Mouse (Mus musculus) CH12.LX (cell line): ENCODE data around the gene Slc16a3. TPM values are rescaled to one million over a fixed set of nuclear protein-coding genes. Genes with fewer than 3 reads are reported as not detected.
A peak's percentile ranks its signal among the peaks of the same experiment; 100 is the strongest.

Experiments used
- DNase-seq: peaks from one replicate; pipeline ENCODE4 v3.0.0-alpha.2; 2013; ENCODE audit errors: extremely low read depth
- H3K27ac ChIP-seq: 2 replicates; pipeline ENCODE4 v1.5.1; 2012; ENCODE audit warnings: low read depth, mild to moderate bottlenecking, control low read depth, moderate library complexity; ENCODE audit not compliant: insufficient read depth
- H3K27me3 ChIP-seq: replicated peaks from 2 replicates; pipeline ENCODE3; 2012; ENCODE audit warnings: inconsistent platforms
- H3K36me3 ChIP-seq, 2 experiments: replicated peaks in 1 of 2; 2 replicates each; pipeline versions ENCODE3 to v1.6.1; 2012; ENCODE audit warnings: inconsistent platforms in 1 of 2, low read length in 1 of 2, mild to moderate bottlenecking in 1 of 2, mixed read lengths in 1 of 2, moderate library complexity in 1 of 2; ENCODE audit not compliant: control insufficient read depth in 1 of 2, insufficient read depth in 1 of 2
- H3K4me1 ChIP-seq, 2 experiments: 2 replicates each; pipeline ENCODE4 v1.6.1; 2012; ENCODE audit warnings: inconsistent platforms in 1 of 2, moderate library complexity in 1 of 2; ENCODE audit not compliant: insufficient read depth in 2 of 2, control insufficient read depth in 1 of 2
- H3K4me2 ChIP-seq: 2 replicates; pipeline ENCODE4 v1.6.1; 2012; ENCODE audit warnings: low read depth, mild to moderate bottlenecking, control low read depth; ENCODE audit not compliant: poor library complexity, insufficient read depth, severe bottlenecking
- H3K4me3 ChIP-seq, 3 experiments: fragments of 150-350 bp in 1 of 3; sonication (generic) in 1 of 3; replicated peaks in 1 of 3; 2 replicates each; pipeline versions ENCODE3 to v1.5.1; 2011 to 2012; ENCODE audit warnings: low read depth in 2 of 3, low read length in 2 of 3, mild to moderate bottlenecking in 2 of 3, moderate library complexity in 2 of 3, control low read depth in 1 of 3, improper control_type of control experiment in 1 of 3, inconsistent platforms in 1 of 3, mixed read lengths in 1 of 3; ENCODE audit not compliant: poor library complexity in 1 of 3
- H3K79me2 ChIP-seq: replicated peaks from 2 replicates; pipeline ENCODE4 v1.6.1; 2012; ENCODE audit warnings: mild to moderate bottlenecking, moderate library complexity; ENCODE audit not compliant: control insufficient read depth, poor library complexity, insufficient read depth, severe bottlenecking; ENCODE audit errors: extremely low read depth
- H3K9ac ChIP-seq: 2 replicates; pipeline ENCODE4 v1.6.1; 2012; ENCODE audit warnings: low read depth, mild to moderate bottlenecking, control low read depth, moderate library complexity; ENCODE audit not compliant: insufficient read depth
- H3K9me3 ChIP-seq: replicated peaks from 2 replicates; pipeline ENCODE3; 2012; ENCODE audit warnings: low read length, inconsistent platforms, mixed read lengths
- CHD1 ChIP-seq: IDR thresholded peaks from 2 replicates; pipeline ENCODE4 v1.6.1; 2012; ENCODE audit warnings: low read depth, low read length, improper control_type of control experiment, inconsistent platforms
- CHD2 ChIP-seq: IDR thresholded peaks from 2 replicates; pipeline ENCODE4 v1.6.1; 2011; ENCODE audit warnings: low read length, improper control_type of control experiment
- CTCF ChIP-seq, 2 experiments: IDR thresholded peaks in 1 of 2; conservative IDR thresholded peaks in 1 of 2; 2 replicates each; pipeline ENCODE4 v1.5.1; 2011 to 2012; ENCODE audit warnings: low read depth in 2 of 2, low read length in 2 of 2, improper control_type of control experiment in 1 of 2, inconsistent platforms in 1 of 2, mild to moderate bottlenecking in 1 of 2, moderate library complexity in 1 of 2
- ELF1 ChIP-seq: IDR thresholded peaks from 2 replicates; pipeline ENCODE4 v1.6.1; 2014; ENCODE audit warnings: low read depth, mild to moderate bottlenecking, inconsistent platforms, low read length, improper control_type of control experiment
- EP300 ChIP-seq: IDR thresholded peaks from 2 replicates; pipeline ENCODE4 v1.6.1; 2011; ENCODE audit warnings: low read length, improper control_type of control experiment
- ETS1 ChIP-seq: conservative IDR thresholded peaks from 2 replicates; pipeline ENCODE4 v1.6.1; 2012; ENCODE audit warnings: low read depth, mild to moderate bottlenecking, inconsistent platforms, low read length, improper control_type of control experiment, moderate library complexity
- GABPA ChIP-seq: IDR thresholded peaks from 2 replicates; pipeline ENCODE4 v1.6.1; 2012; ENCODE audit warnings: low read depth, low read length, improper control_type of control experiment, inconsistent platforms; ENCODE audit not compliant: insufficient replicate concordance
- IRF4 ChIP-seq: IDR thresholded peaks from 2 replicates; pipeline ENCODE4 v1.6.1; 2014; ENCODE audit warnings: low read depth, mild to moderate bottlenecking, inconsistent platforms, low read length, improper control_type of control experiment
- JUN ChIP-seq: IDR thresholded peaks from 2 replicates; pipeline ENCODE4 v1.6.1; 2011; ENCODE audit warnings: low read depth, mild to moderate bottlenecking, low read length, improper control_type of control experiment, moderate library complexity; ENCODE audit not compliant: insufficient read depth
- KAT2A ChIP-seq: IDR thresholded peaks from 2 replicates; pipeline ENCODE4 v1.6.1; 2012; ENCODE audit warnings: low read length, improper control_type of control experiment, inconsistent platforms; ENCODE audit not compliant: insufficient replicate concordance
- MAFK ChIP-seq: IDR thresholded peaks from 2 replicates; pipeline ENCODE4 v1.6.1; 2011; ENCODE audit warnings: low read length, improper control_type of control experiment; ENCODE audit not compliant: insufficient replicate concordance
- MAX ChIP-seq: IDR thresholded peaks from 2 replicates; pipeline ENCODE4 v1.6.1; 2011; ENCODE audit warnings: low read length, improper control_type of control experiment
- MAZ ChIP-seq: IDR thresholded peaks from 2 replicates; pipeline ENCODE4 v1.6.1; 2012; ENCODE audit warnings: low read depth, mild to moderate bottlenecking, inconsistent platforms, low read length, improper control_type of control experiment, moderate library complexity
- MEF2A ChIP-seq: IDR thresholded peaks from 2 replicates; pipeline ENCODE4 v1.6.1; 2014; ENCODE audit warnings: low read depth, mild to moderate bottlenecking, inconsistent platforms, low read length, improper control_type of control experiment, borderline replicate concordance
- MYC ChIP-seq: IDR thresholded peaks from 2 replicates; pipeline ENCODE4 v1.6.1; 2011; ENCODE audit warnings: low read depth, mild to moderate bottlenecking, improper control_type of control experiment, low read length
- NELFE ChIP-seq: IDR thresholded peaks from 2 replicates; pipeline ENCODE4 v1.6.1; 2011; ENCODE audit warnings: low read depth, low read length, improper control_type of control experiment
- PAX5 ChIP-seq: IDR thresholded peaks from 2 replicates; pipeline ENCODE4 v1.6.1; 2012; ENCODE audit warnings: low read length, inconsistent platforms, mixed read lengths
- POLR2A ChIP-seq: IDR thresholded peaks from 2 replicates; pipeline ENCODE4 v1.6.1; 2011; ENCODE audit warnings: low read depth, mild to moderate bottlenecking, improper control_type of control experiment, low read length
- POLR2AphosphoS2 ChIP-seq: IDR thresholded peaks from 2 replicates; pipeline ENCODE4 v1.6.1; 2011; ENCODE audit warnings: low read depth, low read length, improper control_type of control experiment
- RAD21 ChIP-seq: IDR thresholded peaks from 2 replicates; pipeline ENCODE4 v1.6.1; 2011; ENCODE audit warnings: low read depth, mild to moderate bottlenecking, low read length, improper control_type of control experiment, moderate library complexity
- SIN3A ChIP-seq: IDR thresholded peaks from 2 replicates; pipeline ENCODE4 v1.6.1; 2012; ENCODE audit warnings: low read length, improper control_type of control experiment, inconsistent platforms
- SMC3 ChIP-seq: IDR thresholded peaks from 2 replicates; pipeline ENCODE4 v1.6.1; 2011; ENCODE audit warnings: low read depth, low read length, improper control_type of control experiment
- TBP ChIP-seq: conservative IDR thresholded peaks from 2 replicates; pipeline ENCODE4 v1.6.1; 2011; ENCODE audit warnings: low read depth, low read length, improper control_type of control experiment
- UBTF ChIP-seq: IDR thresholded peaks from 2 replicates; pipeline ENCODE4 v1.6.1; 2012; ENCODE audit warnings: low read depth, mild to moderate bottlenecking, inconsistent platforms, low read length, improper control_type of control experiment, moderate library complexity
- USF1 ChIP-seq: IDR thresholded peaks from 2 replicates; pipeline ENCODE4 v1.6.1; 2014; ENCODE audit warnings: low read depth, mild to moderate bottlenecking, inconsistent platforms, low read length, improper control_type of control experiment
- USF2 ChIP-seq: conservative IDR thresholded peaks from 2 replicates; pipeline ENCODE4 v1.6.1; 2011; ENCODE audit warnings: low read depth, low read length, improper control_type of control experiment
- ZC3H11A ChIP-seq: IDR thresholded peaks from 2 replicates; pipeline ENCODE4 v1.6.1; 2012; ENCODE audit warnings: low read depth, mild to moderate bottlenecking, inconsistent platforms, low read length, improper control_type of control experiment
- ZKSCAN1 ChIP-seq: IDR thresholded peaks from 2 replicates; pipeline ENCODE4 v1.6.1; 2012; ENCODE audit warnings: low read depth, inconsistent platforms, low read length, improper control_type of control experiment, borderline replicate concordance
- ZMIZ1 ChIP-seq: IDR thresholded peaks from 2 replicates; pipeline ENCODE4 v1.6.1; 2012; ENCODE audit warnings: low read depth, mild to moderate bottlenecking, inconsistent platforms, low read length, improper control_type of control experiment
- ZNF384 ChIP-seq: IDR thresholded peaks from 2 replicates; pipeline ENCODE4 v1.6.1; 2012; ENCODE audit warnings: low read depth, low read length, improper control_type of control experiment, inconsistent platforms
- dilution Hi-C: fragments of 300-500 bp; cut with MboI; formaldehyde crosslinking; loops from 2 replicates; pipeline ENCODE4 v1.14.3; 2020; ENCODE audit warnings: low sequenced_read_pairs; ENCODE audit not compliant: extremely low pct_unique_long_range_greater_than_20kb, extremely low pct_ligation_motif_present
- in situ Hi-C: fragments of 300-500 bp; cut with MboI; formaldehyde crosslinking; loops from 3 replicates; pipeline ENCODE4 v1.14.3; 2019; ENCODE audit warnings: low sequenced_read_pairs, low pct_ligation_motif_present, low pct_unique_long_range_greater_than_20kb, mixed read lengths
- polyA plus RNA-seq: library from polyadenylated mRNA; unstranded; fragments of >175 nt; gene quantifications from 2 replicates; pipeline ENCODE4 v1.2.1, GENCODE M21; 2012; ENCODE audit warnings: low read depth; ENCODE audit not compliant: insufficient read length
- total RNA-seq, 2 experiments: library from RNA; depleted of rRNA; stranded (reverse); fragments of 300-350 nt in 1 of 2; fragments of >200 nt in 1 of 2; gene quantifications; 2 replicates each; pipeline ENCODE4 v1.2.3; 2012 to 2014

Gene Slc16a3
- total and polyA plus RNA-seq, 3 experiments = 9.7 to 388 (median 130) TPM

GRCm38 (mm10) chr11:120931479-120931878 is 16.8 kb upstream of the Slc16a3 start:
- H3K4me2 ChIP-seq = no peak overlapping the region
- no peak overlapping the region for H3K4me3 ChIP-seq
- no peak for TF ChIP-seq ETS1
- TF ChIP-seq NELFE = no peak
- TF ChIP-seq KAT2A = no peak
- no peak for TF ChIP-seq ZKSCAN1
- no peak for TF ChIP-seq ZMIZ1
- no peak for TF ChIP-seq TBP
- no peak for TF ChIP-seq ZC3H11A
- TF ChIP-seq RAD21 = no peak
- no peak for TF ChIP-seq MAZ
- no peak for TF ChIP-seq SMC3
- TF ChIP-seq USF2 = no peak
- TF ChIP-seq GABPA = no peak
- TF ChIP-seq MYC = no peak
- no peak for TF ChIP-seq UBTF
- TF ChIP-seq POLR2AphosphoS2 = no peak
- no peak overlapping the region for H3K9ac ChIP-seq
- peaks cover 13% of the 10 kb centered on the region for H3K9me3 ChIP-seq
- H3K36me3 ChIP-seq = peaks cover 0 to 36% of the 10 kb centered on the region in 2 experiments
- DNase-seq = no peak
- H3K79me2 ChIP-seq = no peaks in the 10 kb centered on the region
- H3K4me1 ChIP-seq = peaks cover 5 to 12% of the 10 kb centered on the region in 2 experiments; a peak in 3 of 4 replicates
- H3K27me3 ChIP-seq = no peaks in the 10 kb centered on the region
- dilution Hi-C loops = no loop called here
- in situ Hi-C loops = no loop called here
- no peak overlapping the region for H3K27ac ChIP-seq

- peak within 1 kb of the TSS; percentile 74 to 92 (median 81) for H3K4me3 ChIP-seq
- in situ Hi-C loops = no loop called here
- H3K4me1 ChIP-seq = peaks cover 6 to 12% of the 10 kb centered on the region in 2 experiments; a peak in 3 of 4 replicates
- peaks cover 0 to 27% of the 10 kb centered on the region in 2 experiments for H3K36me3 ChIP-seq
- H3K9me3 ChIP-seq = peaks cover 16% of the 10 kb centered on the region
- H3K4me2 ChIP-seq = peak within 1 kb of the TSS; percentile 98
- no peak within 1 kb of the TSS for H3K27ac ChIP-seq
- no peaks in the 10 kb centered on the region for H3K79me2 ChIP-seq
- peak; percentile 96 for DNase-seq
- H3K9ac ChIP-seq = peak within 1 kb of the TSS; percentile 77
- H3K27me3 ChIP-seq = no peaks in the 10 kb centered on the region
- dilution Hi-C loops = no loop called here
- TF ChIP-seq MAFK = no peak
- no peak for TF ChIP-seq ZKSCAN1
- TF ChIP-seq SMC3 = no peak
- peak; percentile 85 for TF ChIP-seq ELF1
- TF ChIP-seq POLR2A = peak; percentile 82
- peak; percentile 91 for TF ChIP-seq MEF2A
- TF ChIP-seq GABPA = peak; percentile 53; the same call in 1 of the 2 replicates
- TF ChIP-seq EP300 = no peak
- no peak for TF ChIP-seq ZNF384
- TF ChIP-seq USF1 = no peak
- peak; percentile 88 for TF ChIP-seq IRF4
- TF ChIP-seq TBP = peak; percentile 83
- no peak for TF ChIP-seq POLR2AphosphoS2
- TF ChIP-seq PAX5 = no peak
- peak; percentile 84 for TF ChIP-seq MAX
- TF ChIP-seq MAZ = peak; percentile 90
- TF ChIP-seq ETS1 = no peak
- TF ChIP-seq SIN3A = peak; percentile 100
- no peak for TF ChIP-seq JUN
- peak; percentile 87 for TF ChIP-seq ZMIZ1
- 0 out of 2 replicates have a peak, but pooled peaks have one; percentile 28 for TF ChIP-seq CHD1
- peak; percentile 86 for TF ChIP-seq MYC
- no peak for TF ChIP-seq CTCF (conservative IDR thresholded peaks at IDR 0.05 in 1 of 2, IDR thresholded peaks at IDR 0.05 in 1 of 2; ENCODE audit: low read depth in 2 of 2, low read length in 2 of 2)
- TF ChIP-seq CHD2 = peak; percentile 81; the same call in 1 of the 2 replicates
Measured at GRCm38 (mm10) chr11:120932564-120933398, 15.5 kb upstream of the Slc16a3 start, which contains the start of gene Ccdc57. Gene Ccdc57, minus strand, starts transcription at chr11:120932872.
